Mouse (Mus musculus): ENCODE measurements at regions not wholly inside any gene's neighbourhood (a gene's known extent, or its start where the extent isn't known, plus 50 kb on each side); places are given as distances from the start of the nearest gene placed in this dataset.

DNA sequence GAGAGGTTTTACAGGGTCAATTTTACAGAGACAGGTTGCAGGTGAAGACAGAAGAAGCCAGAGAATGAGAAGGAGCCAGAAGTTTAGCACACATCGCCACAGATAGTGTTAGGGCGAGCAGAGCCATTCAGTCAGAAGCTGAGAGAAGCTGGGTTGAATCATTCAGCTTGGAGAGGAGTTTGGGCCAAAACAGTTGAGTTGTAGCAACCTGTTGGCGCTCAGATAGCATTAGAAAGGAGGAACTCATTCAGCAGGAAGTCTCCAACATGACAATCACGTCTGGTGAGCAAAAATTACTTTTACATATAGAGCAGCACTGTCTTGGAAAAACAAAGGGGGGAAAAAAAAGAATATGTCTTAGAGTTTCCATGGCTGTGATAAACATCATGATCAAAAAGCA, 53.2 kb downstream of the Fam43a start:
- no peak for DNase-seq

DNA sequence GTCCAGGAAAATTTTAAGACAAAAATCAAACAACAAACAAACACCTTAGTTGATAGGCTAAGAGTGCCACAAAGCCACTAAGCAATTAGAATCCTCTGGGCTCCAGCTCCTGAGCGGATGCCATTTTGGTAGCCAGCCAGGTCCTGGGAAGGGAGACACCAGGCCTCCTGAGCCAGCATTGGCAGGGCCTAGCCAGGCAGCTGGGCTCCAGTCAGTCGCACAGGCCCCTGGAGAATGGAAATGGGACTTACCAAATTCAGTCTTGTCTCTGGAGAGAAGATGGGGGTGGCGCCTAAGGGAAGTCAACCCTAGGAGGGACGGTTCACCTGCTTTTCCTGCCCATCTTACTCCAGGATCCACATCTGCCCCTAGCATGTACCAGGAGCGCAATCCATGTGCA, 54.3 kb downstream of the Fam43a start:
- peak; percentile 21 for DNase-seq

DNA sequence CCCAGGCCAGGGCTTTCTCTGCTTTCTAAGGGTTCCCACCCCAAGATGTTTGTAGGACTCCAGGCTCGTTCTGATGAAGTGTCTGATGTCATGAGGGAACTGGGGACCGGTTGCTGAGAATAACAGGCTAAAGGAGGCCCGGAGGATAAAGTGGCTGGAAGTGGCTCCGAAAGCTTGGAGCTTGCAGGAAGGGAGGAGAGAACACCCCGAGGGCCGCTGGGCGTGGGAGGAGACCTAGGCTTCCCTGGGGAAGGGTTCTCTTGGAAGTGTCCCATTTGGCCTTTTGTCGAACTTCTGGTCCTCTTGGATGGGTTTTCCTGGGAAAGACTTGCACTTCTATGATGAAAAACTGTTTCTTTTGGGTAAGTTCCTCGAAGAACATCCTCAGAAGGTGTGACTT, 54.7 kb downstream of the Fam43a start:
- DNase-seq, result no peak

DNA sequence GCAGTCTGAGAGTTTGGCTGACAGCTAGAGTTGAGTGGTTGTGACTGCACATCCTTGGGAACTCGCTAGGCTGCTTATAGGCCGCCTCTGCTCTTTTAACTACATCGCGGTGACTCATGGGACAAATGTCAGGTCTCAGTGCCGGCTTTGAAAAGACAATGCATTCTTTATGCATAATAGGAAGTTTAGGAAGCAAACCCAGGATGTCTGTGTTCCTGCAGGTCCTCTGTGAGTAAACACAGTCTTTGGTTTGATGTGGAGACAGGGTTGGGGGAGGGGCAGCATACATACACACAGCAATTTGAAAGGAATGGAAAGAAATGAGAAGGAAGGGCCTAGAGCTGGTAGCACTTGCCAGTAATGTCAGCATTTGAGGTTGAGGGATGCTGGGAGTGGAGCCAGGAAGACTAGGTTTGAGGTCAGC, 56.3 kb downstream of the Fam43a start:
- DNase-seq, result peak; percentile 33

DNA sequence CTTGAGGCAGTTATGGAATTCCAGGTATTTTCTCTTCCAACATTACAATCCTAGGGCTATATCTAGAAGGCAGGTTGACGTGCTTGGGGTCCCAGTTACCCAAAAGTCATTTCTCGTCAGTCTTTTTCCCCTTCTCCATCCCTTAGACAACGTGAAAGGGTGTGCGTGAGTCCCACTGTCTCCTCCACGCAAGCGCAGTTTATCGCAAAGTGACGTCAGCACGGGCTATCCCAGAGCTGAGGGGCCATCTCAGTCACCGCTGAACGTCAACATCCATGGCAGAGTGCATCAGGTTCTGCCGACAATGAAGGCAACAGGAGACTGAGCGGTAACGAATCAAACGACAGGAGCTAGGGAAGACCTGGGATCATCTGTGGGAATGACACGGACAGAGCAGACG, 57.4 kb downstream of the Fam43a start:
- no peak for DNase-seq

DNA sequence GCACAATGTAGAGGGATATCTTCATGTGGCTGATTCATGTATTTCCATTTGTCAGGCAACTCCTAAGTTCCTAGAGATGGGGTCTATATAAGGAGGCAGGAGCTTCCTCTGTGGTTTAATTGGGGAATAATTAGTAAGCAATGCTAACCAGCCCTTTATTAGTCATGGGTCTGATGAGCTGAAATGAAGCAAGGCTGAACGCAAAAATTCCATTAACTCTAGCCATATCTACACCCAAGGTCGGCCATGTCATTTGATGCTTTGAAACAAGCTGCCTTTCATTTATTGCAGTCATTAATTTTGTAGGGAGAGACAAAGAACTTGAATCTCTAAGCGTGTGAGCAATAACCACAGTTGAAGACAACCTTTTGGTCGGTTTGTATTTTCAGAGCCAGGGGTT, 59.4 kb downstream of the Fam43a start:
- no peak for DNase-seq

DNA sequence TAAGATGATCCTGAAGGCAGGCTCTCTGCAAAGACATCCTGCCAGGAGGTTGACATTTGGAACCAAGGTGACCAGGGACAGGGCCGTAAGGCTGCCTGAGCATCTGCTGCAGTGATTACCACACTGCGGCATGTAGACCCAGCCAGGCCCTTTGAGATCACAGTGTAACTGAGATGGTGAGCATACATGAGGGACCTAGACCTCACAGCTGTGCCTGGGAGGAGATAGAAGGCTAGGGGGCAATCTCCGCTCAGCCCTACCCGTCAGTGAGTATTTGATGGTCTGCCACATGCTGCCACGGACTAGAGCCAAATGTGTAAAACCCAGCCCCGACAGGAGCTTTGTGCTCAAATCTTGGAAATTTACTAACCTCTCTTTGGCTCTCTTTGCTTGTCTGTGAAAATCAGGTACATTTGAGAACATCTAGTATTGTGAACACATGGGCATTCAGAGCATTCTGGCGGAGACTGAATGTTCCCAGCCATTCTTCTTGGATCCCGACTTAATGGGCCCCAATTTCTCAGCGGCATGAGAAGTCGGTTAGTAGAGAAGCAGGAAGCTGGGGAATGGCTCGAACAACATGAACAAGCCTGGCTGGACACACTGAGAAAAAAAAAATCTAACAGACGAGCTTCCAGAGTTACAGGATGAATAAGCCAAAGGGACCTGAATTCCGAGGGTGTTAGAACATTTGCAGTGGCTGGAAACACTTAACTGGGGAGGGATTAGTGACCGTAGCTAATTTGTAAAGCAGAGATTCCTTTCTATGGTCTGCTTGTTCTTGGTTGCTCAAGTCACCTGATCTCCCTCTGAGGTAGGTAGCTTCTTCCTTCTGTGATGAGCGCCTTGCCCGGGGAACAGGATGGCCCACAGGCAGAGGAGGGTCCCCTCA, 61.8 kb downstream of the Fam43a start:
- no peak for DNase-seq

DNA sequence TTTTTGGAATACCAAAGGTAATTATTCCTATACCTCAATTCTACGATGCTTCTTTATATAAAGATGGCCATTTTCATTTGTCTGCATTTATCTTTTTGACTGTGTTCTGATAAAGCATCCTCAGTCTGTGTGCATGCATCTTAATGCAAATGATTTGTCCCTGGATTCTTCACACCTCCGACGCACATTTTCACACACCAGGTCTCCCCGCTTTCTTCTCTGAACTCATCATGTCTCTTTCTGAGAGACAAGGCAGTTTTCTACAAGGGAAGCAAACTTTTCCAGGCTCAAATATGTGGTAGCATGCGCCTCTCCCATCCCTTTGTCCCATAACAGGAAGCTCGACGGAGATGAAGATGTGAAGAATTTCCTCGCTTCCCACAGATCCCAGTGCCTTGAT, 63.5 kb downstream of the Fam43a start:
- DNase-seq, result no peak

DNA sequence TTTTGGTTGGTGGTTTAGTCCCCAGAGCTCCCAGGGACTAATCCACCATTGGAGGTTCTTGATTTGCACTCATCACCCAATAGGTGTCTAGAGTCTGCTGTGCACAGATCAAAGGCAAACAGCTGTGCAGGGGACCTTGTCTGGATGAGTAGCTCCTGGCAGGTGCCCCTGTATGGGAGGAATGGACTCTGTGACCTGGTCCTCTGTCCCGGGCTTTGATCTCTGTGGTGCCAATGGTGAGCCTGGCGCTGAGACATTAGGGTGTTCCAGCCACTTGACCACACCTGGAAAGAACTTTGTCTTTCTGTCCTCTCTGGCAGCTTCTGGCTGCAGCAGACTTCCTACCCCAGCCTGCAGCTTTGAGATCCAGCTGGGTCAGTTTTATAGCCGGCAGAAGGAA, 64.4 kb downstream of the Fam43a start:
- no peak for DNase-seq

DNA sequence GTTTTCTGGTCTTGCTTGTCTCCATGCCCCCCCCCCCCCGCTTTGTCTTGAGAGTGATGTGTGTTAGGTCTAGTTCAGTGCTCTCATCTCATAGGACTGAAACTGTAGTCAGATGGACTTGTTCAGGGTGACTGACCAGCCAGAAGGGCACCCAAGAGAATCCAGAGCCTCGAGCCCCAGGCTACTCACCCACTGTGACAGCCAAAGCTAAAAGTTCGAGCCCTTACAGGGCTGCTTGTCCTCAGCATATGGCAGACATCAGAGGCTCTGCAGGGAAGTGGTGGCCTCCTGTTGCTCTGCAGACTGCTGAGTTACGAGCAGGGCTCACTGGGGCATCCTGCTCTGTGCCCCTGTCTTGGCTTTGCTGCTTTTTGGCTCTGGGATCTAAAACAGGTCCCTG, 64.9 kb downstream of the Fam43a start:
- DNase-seq, result no peak

DNA sequence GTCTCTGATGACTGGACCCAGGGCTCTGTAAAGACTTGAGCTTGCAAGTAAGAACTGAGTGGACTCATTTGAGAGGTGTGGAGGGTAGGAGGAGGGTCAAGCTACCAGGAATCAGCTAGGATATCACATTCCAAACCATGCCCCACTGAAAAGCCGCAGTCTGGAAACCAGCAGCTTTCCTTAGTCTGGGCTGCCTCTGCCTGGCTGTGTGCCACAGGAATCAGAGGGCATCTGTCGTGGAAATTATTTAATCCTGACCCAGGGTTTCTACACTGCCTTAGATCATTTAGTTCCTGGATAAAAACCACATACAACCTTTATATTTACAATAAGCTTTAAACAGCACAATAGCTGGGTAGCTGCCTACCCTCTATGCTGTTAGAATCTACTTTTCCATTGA, 66.4 kb downstream of the Fam43a start:
- peak; percentile 30 for DNase-seq

DNA sequence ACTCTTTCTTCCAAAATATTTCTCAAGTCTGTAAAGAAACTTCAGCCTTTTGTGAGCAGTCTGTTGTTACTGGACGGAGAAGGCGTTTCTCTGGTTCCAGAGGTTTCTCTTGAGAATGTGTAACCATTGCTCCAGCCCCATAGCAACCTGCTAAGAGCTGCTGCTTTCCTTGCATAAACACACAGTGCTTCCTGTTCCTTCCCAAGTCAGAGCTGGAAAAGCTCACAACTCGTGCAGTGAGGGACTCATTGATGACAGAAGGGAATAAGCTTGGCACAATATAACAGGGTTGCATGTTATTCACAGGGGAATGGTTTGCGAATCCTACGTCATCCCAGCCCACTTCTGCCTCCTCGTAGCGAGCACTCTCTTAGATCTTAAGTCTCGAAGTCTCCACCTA, 70.4 kb downstream of the Fam43a start:
- DNase-seq, result no peak

DNA sequence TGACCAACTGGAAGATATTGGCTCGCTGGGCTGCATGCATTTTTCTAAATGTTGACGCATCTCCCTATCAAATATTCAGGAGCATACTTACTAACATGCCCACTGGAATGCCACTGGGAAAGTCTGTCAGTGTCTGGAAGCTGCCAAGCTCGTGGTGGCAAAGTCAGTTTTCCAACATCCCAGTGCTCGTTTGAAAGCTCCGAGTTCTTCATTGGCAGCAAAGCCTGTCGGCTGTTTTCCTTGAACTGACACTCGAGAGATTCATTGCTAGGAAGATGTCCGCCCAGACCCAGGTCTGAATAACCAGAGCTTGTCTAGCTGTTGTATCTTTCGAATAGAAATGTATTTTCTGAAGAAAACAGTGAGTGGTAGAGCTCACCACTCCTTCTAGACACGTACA, 72.1 kb downstream of the Fam43a start:
- DNase-seq, result no peak

DNA sequence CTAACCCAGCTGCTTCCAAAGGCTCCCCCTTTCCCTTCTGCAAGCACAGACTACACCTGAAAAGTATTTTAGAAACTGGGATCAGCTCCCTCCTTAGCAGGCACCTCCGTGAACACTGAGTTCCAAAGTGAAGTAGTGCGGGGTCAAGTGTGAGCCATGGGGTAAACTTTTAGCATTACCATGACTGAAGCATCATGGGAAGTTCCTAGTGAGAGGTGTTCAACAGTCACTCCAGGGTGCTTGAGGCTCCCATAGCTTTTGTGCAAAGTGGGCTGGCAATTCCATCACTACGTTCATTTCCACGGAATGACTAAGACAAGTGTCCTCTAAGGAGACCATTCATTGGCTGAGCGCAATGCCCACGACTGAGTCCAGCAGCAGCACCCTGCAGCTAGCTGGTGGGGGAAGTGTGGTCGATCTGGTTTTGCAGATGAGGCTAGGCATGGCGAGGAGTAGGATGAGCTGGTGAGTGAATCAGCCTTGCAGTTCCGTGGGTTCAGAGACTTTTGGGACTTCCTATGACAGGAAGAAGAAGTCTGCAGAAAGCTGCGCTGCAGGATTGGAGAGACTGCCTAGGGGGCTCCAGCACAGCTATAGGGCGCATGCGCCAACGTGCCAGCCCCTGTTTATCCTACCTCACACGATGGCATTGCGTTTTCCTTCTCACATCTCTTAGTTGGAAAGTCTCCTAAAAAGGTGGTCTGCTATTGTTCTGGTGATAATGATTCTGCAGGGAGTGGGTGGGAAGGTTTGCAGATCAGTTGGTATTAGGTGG, 73.4 kb downstream of the Fam43a start:
- DNase-seq, result no peak

DNA sequence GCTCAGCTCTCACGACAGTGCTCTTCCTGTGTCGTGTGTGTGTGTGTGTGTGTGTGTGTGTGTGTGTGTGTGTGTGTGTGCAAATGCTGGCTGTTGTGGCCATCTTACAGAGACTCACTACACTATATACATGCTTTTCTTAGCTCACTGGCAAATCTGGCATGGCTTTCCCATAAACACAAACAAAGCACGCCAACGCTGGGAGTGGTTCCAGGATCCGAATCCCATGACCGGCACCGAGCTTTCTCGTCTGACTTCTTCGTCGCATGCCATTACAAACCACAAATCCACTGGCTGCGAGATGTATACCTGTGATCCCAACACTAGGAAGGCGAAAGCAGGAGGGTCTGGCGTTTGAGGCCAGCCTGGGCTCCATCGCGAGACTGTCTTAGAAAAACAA, 74.1 kb downstream of the Fam43a start:
- no peak for DNase-seq

DNA sequence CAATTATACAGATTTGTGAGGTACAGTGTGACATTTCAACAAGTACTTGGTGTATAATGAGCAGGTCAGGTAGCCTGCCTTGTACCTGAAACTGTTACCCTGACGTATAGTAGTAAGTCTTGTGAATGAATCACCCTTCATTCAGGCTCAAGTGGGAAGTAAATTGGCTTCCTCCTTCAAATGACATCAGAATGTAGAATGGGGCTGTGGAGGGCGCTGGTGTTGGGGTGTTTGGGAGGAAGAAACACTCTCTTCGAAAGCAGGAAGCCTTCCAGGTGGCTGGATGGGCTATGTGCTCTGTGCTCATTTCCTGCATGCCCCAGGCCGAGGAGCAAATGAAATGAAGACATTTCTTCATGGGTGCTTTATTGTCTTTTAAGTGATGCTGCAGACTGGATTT, 76.3 kb downstream of the Fam43a start:
- no peak for DNase-seq

DNA sequence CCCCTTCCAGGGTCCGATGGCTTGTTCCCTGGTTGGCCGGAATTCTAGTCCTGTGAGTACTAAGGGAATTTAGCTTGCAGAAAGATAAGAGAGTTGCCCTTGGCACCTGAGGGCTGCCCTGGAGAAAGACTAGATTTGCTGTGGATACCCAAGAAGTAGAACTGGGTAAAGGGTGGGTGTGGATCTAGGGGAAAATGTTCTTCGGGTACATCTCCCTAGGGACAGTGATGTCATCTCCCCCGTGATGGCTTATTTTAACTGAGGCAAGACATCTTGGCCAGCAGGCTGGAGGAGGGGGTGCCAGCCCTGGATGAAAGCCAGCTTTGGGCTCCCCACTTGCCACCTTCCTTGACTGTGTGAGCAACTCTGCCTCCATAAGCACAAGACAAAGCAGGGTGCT, 77.5 kb downstream of the Fam43a start:
- DNase-seq, result no peak

DNA sequence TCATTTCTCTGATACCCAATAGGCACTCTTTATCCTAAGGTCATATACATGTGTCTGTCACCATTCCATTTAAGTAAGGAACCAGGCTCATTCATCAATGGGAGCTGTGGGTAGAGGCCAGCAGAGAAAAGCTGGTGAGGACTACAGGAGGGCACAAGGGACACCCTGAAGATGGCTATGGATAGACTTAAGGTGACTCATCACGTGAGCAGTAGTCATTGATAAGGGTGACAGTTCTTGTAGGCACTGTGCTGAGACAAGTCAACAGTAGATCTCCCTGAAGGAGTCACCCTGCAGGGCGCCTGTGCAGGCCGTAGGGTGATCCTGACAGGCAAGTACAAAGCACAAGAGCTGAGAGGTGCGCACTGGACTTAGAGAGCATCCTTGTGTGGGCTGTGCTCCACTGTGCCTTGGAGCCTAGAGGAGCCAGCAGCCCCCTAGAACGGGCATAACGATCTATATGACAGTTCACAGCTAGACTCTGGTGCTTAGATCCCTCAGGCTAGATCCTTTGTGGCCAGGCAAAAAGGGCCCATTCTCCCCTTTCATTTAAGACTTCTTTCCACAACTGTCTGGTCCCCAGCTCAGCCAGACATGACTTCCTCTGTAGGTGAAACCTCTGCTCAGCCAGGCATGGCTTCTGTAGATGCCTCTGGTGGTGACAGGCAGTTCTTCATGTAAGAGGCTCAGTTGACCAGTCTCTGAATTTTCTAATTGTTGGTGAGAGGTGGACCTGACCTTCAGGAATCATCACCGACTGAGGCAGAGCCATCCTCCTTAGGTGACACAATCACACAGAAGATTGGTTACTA, 78.6 kb downstream of the Fam43a start:
- DNase-seq, result no peak

DNA sequence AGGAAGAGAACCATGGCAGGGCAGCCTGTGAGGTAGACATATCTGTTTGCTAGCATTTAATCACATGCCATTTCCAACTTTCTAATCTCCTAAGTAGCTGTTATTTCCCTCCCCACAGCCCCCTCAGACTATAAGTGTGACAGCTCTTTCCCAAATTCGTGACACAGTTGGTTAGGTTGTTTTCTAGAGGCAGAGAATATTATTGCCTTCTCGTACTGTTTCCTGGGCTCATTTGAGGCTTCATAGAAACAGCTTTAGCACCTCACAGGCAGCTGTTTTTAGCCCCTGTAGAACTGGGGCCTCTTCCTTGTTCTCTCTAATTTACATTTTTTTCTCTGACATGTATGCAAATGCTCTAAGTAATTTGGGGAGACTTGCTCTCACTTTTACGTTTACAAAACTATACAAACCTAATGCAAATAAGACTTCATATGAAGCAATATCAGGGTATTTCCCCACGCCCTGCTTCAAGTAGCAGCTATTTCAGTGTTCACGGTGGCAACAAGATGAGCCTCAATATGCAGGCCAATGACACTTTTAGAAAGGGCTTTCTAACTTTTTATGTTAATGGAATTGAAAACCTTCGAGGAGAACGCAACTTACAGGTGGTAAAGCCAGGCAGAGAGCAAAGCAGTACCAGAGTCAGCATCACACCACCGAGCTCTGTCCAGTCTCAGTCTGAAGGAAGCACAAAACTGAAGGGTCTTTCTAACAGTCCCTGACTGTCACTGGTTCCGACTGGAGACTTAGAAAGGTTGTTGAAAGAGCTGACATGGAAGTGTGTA, 79.4 kb downstream of the Fam43a start:
- no peak for DNase-seq

DNA sequence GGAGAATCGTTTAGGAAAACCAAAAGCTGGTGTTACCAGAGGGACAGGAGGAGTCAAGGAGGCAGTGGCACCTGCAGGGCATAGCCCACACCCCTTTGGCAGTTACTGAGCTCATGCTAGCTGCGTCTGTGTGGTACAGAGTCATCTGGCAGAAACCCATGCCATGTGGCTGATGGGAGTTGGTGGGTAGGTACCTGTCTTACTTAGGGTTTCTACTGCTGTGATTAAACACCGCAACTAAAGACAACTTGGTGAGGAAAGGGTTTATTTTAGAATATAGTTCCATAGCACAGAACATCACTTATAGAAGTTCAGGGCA, 79.9 kb downstream of the Fam43a start:
- no peak for DNase-seq

DNA sequence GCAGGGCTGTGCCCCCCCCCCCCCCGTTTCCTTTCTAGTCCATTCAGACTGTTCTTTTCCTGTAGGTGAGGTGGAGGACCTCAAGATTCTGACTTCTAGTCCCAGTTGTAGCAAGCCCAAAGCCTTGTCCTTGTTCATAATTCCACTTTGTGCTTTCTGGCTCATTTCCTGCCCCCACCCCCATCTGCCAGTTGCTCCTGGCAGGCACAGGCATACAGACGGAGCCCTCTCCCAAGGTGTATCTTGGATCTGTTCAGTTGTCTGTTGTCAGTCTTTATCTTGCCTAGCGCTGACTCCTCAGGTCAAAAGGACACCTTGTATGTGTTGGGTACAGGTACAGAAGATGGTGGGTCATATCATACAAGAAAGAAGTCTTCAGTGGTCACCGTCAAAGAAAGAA, 81.9 kb downstream of the Fam43a start:
- no peak for DNase-seq

DNA sequence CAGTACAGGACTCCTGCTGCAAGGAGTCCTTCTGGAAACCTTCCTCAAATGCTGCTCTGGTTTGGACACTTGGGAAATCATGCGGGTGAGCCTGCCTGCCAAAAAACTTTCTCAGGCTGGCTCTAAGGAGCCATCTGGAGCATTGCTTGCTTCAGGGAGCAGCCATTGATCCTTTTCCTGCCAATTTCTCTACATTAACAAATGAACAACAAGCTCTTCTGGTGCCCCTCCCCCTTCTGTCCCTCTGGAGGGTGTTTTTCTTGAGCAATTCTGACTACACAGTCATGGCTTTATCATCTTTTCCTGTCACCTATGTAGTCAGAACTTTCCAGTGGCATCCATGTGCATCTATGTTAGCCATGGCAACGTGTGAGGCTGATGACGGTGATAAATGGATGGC, 84.5 kb downstream of the Fam43a start:
- no peak for DNase-seq

DNA sequence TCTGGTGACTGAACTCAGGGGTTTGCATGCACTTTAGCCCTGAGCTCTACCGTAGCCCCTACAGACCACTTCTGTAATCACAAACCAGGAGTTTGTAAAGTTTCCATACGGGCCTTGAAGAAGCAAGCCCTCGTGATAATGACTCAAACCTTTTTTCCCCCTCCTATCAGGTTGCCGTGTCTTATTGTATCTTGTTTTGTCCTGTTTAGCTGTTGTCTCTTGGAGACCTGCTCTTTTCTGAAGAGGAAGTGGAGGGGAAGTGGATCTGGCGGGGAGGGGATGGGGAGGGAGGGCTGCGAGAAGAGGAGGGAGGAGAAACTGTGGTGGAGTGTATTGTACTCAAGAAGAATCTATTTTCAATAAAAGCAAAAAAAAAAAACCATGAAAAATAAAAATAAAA, 87.0 kb downstream of the Fam43a start:
- no peak for DNase-seq
